Mouse (Mus musculus): ENCODE data around the gene Zmynd12.

GRCm38 (mm10) chr4:119465841-119466240, 43.2 kb downstream of the Zmynd12 start:
- TF ChIP-seq TAL1 (IDR thresholded peaks at IDR 0.05; ENCODE audit: low read length), result no peak
- TF ChIP-seq GATA1 (IDR thresholded peaks at IDR 0.05; ENCODE audit: low read length), result no peak

Measured in erythroblast, embryonic 14.5 days (primary cell).